ENCODE assay signal across 25 mouse cellular contexts in genomic region chr9:26860751-26861150, GRCm38 (mm10). TPM values are rescaled to one million over a fixed set of nuclear protein-coding genes. Genes with fewer than 3 reads are reported as not detected.
DNase-seq lines count a peak whose midpoint lies in the region; ATAC-seq and TF ChIP-seq lines count a peak whose summit lies in the region.
"Had no signal": no experiment of that assay in that cellular context is flagged by ENCODE, and none has a peak within 500 bp of the region (broad histone marks: within the 10 kb centered on the region; RNA-seq: fewer than 3 reads in every experiment).

Gene Glb1l3 (minus strand): TSS chr9:26860890.

- no peak within 1 kb of the TSS for H3K27ac ChIP-seq in heart, embryonic 10.5 days
- no peak within 1 kb of the TSS for H3K27ac ChIP-seq in hindbrain, embryonic 12.5 days
- H3K27ac ChIP-seq: forebrain, embryonic 15.5 days; heart, embryonic 13.5 days; hindbrain, embryonic 14.5 days; liver, embryonic 13.5 days; neural tube, embryonic 12.5 days had no signal

- no peak within 1 kb of the TSS for H3K4me3 ChIP-seq in heart, embryonic 10.5 days
- H3K4me3 ChIP-seq in lung, adult 2 months (replicated peaks; ENCODE audit: extremely low read depth, low read depth, low read length), result no peak within 1 kb of the TSS
- H3K4me3 ChIP-seq in hindbrain, embryonic 12.5 days, result no peak within 1 kb of the TSS
- H3K4me3 ChIP-seq: forebrain, embryonic 15.5 days; heart, embryonic 13.5 days; liver, embryonic 13.5 days; megakaryocyte, embryonic 14.5 days; neural tube, embryonic 12.5 days had no signal

- no peaks in the 10 kb centered on the region for H3K36me3 ChIP-seq in heart, embryonic 10.5 days
- H3K36me3 ChIP-seq in hindbrain, embryonic 12.5 days, result no peaks in the 10 kb centered on the region
- H3K36me3 ChIP-seq: forebrain, embryonic 15.5 days; heart, embryonic 13.5 days; liver, embryonic 13.5 days; neural tube, embryonic 12.5 days had no signal

- peak; percentile 34 for DNase-seq in heart, adult 8-10 months (ENCODE audit: low spot score)
- no peak for DNase-seq in heart, embryonic 10.5 days (ENCODE audit: low spot score)
- DNase-seq in adrenal gland, postnatal 14 days, result peak; percentile 47
- DNase-seq in lung, adult 2 months, result peak; percentile 17
- peak; percentile 39 to 64 for DNase-seq in lung, postnatal 4 days
- no peak for DNase-seq in urinary bladder, adult 2 months (ENCODE audit: low spot score)
- DNase-seq in left cerebral cortex, adult 8-10 months (ENCODE audit: low spot score in 2 of 2), result no peak
- DNase-seq: B cell, adult 2 months; cerebellum, postnatal 14 days; layer of hippocampus, postnatal 36 days; liver, embryonic 13.5 days; retina, postnatal 1 day; thymus, postnatal 25 days had no signal

- no peak for TF ChIP-seq CTCF in lung, adult 2 months (IDR thresholded peaks at IDR 0.05; ENCODE audit: insufficient read depth, low read length)

- no peaks in the 10 kb centered on the region for H3K9me3 ChIP-seq in heart, embryonic 10.5 days
- H3K9me3 ChIP-seq in hindbrain, embryonic 12.5 days (replicated peaks), result no peaks in the 10 kb centered on the region
- H3K9me3 ChIP-seq: forebrain, embryonic 15.5 days; heart, embryonic 13.5 days; liver, embryonic 13.5 days; neural tube, embryonic 12.5 days had no signal

- no peak for ATAC-seq in hindbrain, embryonic 12.5 days (ENCODE audit: low FRiP score)
- ATAC-seq: forebrain, embryonic 15.5 days; intestine, postnatal 0 days; Patski had no signal

- peak; percentile 23; the same call in 1 of the 2 replicates for TF ChIP-seq POLR2A in lung, adult 2 months (IDR thresholded peaks at IDR 0.05; ENCODE audit: borderline replicate concordance, extremely low read depth, low read depth, low read length)

- H3K9ac ChIP-seq in hindbrain, embryonic 12.5 days, result no peak within 1 kb of the TSS
- H3K9ac ChIP-seq: forebrain, embryonic 15.5 days; heart, embryonic 13.5 days; hindbrain, embryonic 14.5 days; liver, embryonic 13.5 days; neural tube, embryonic 12.5 days had no signal

- H3K4me2 ChIP-seq in hindbrain, embryonic 12.5 days (replicated peaks), result no peak within 1 kb of the TSS
- H3K4me2 ChIP-seq: forebrain, embryonic 15.5 days; heart, embryonic 13.5 days; hindbrain, embryonic 14.5 days; liver, embryonic 13.5 days; neural tube, embryonic 12.5 days had no signal

- H3K27me3 ChIP-seq in heart, embryonic 10.5 days (ENCODE audit: insufficient read depth, poor library complexity, severe bottlenecking), result no peaks in the 10 kb centered on the region
- H3K27me3 ChIP-seq in hindbrain, embryonic 12.5 days, result no peaks in the 10 kb centered on the region
- H3K27me3 ChIP-seq: forebrain, embryonic 15.5 days; heart, embryonic 13.5 days; liver, embryonic 13.5 days; megakaryocyte, embryonic 14.5 days; neural tube, embryonic 12.5 days had no signal

- WGBS in heart, embryonic 10.5 days, result 60% methylated on average over 5 of the region's 5 CpGs
- 38% methylated on average over 5 of the region's 5 CpGs for WGBS in lung, adult 2 months
- WGBS in hindbrain, embryonic 12.5 days, result 82% methylated on average over 5 of the region's 5 CpGs

- no peaks in the 10 kb centered on the region for H3K4me1 ChIP-seq in heart, embryonic 10.5 days
- H3K4me1 ChIP-seq in lung, adult 2 months (ENCODE audit: control insufficient read depth, insufficient read depth, low read length), result peaks cover 9% of the 10 kb centered on the region
- H3K4me1 ChIP-seq in hindbrain, embryonic 12.5 days, result no peaks in the 10 kb centered on the region
- H3K4me1 ChIP-seq: forebrain, embryonic 15.5 days; heart, embryonic 13.5 days; liver, embryonic 13.5 days; neural tube, embryonic 12.5 days had no signal

RNA-seq across cellular contexts. Expression of gene Glb1l3, which starts in this region (rescaled TPM):
- total RNA-seq in heart, adult 8-10 months (2022), result not detected
- not detected in 2 replicates for polyA plus RNA-seq in heart, embryonic 10.5 days (2016; fragmentation: Nextera tagmentation; extraction: Ambion mirVana)
- 1.1 and 1.9 TPM in 2 replicates for total RNA-seq in adrenal gland, postnatal 14 days (2021)
- 4.8 and 6.4 TPM in 2 replicates for polyA plus RNA-seq in lung, adult 2 months (2012; rRNA removed)
- 0.17 and 0.41 TPM in 2 replicates for polyA plus RNA-seq in urinary bladder, adult 2 months (2012; rRNA removed)
- not detected in 2 replicates for polyA plus RNA-seq in hindbrain, embryonic 12.5 days (2016; fragmentation: Nextera tagmentation; extraction: Ambion mirVana)
- total RNA-seq in left cerebral cortex, adult 8-10 months (2022), result not detected
- total RNA-seq: layer of hippocampus, postnatal 36 days had no signal
- polyA plus RNA-seq: forebrain, embryonic 15.5 days; heart, embryonic 13.5 days; intestine, postnatal 0 days; large intestine, adult 2 months; limb, embryonic 11.5 days; liver, embryonic 13.5 days; neural tube, embryonic 12.5 days; Patski; small intestine, adult 2 months; stomach, embryonic 14.5 days had no signal

Comparison
In these comparisons a context has a peak if more than half of its experiments do, and no peak if none do; other contexts are left out.
1. Peak in DNase-seq in heart, adult 8-10 months; RNA of the gene not detected or under 1 TPM.
2. DNase-seq: peak in adrenal gland, postnatal 14 days (single experiment), lung, adult 2 months (single experiment) and lung, postnatal 4 days (2 of 2); none in heart, embryonic 10.5 days (single experiment), urinary bladder, adult 2 months (single experiment) and left cerebral cortex, adult 8-10 months (0 of 2).